Mouse (Mus musculus) ES-E14 (cell line): ENCODE data around the gene Itga3. TPM values are rescaled to one million over a fixed set of nuclear protein-coding genes. Genes with fewer than 3 reads are reported as not detected.

Experiments used
- DNase-seq: peaks from one replicate; pipeline ENCODE4 v3.0.0-alpha.2; 2013; ENCODE audit warnings: low read depth, low spot score
- H3K27ac ChIP-seq: 2 replicates; pipeline ENCODE4 v1.5.1; 2012; ENCODE audit warnings: low read depth, mild to moderate bottlenecking, low read length, moderate library complexity, mixed read lengths; ENCODE audit not compliant: poor library complexity, insufficient read depth, severe bottlenecking
- H3K36me3 ChIP-seq: 2 replicates; pipeline ENCODE4 v1.6.1; 2012; ENCODE audit warnings: mild to moderate bottlenecking, low read length, moderate library complexity, mixed read lengths; ENCODE audit not compliant: control insufficient read depth, poor library complexity, insufficient read depth, severe bottlenecking
- H3K4me1 ChIP-seq, 2 experiments: fragments of 150-350 bp in 1 of 2; sonication (generic) in 1 of 2; 2 replicates each; pipeline ENCODE4 v1.6.1; 2012; ENCODE audit warnings: low read length in 2 of 2, mild to moderate bottlenecking in 1 of 2, mixed read lengths in 1 of 2; ENCODE audit not compliant: control insufficient read depth in 2 of 2, insufficient read depth in 2 of 2, poor library complexity in 1 of 2
- H3K4me3 ChIP-seq, 2 experiments: fragments of 150-350 bp in 1 of 2; sonication (generic) in 1 of 2; 2 replicates each; pipeline ENCODE4 v1.5.1; 2012; ENCODE audit warnings: low read length in 2 of 2, low read depth in 1 of 2, mild to moderate bottlenecking in 1 of 2, mixed read lengths in 1 of 2; ENCODE audit not compliant: insufficient read depth in 1 of 2, poor library complexity in 1 of 2, severe bottlenecking in 1 of 2
- H3K9ac ChIP-seq: 2 replicates; pipeline ENCODE4 v1.6.1; 2012; ENCODE audit warnings: low read depth, mild to moderate bottlenecking, low read length, mixed read lengths; ENCODE audit not compliant: poor library complexity, insufficient read depth, severe bottlenecking
- H3K9me3 ChIP-seq: fragments of 150-350 bp; sonication (generic); 2 replicates; pipeline ENCODE4 v1.6.1; 2012; ENCODE audit warnings: low read depth, mild to moderate bottlenecking, low read length; ENCODE audit not compliant: control insufficient read depth, insufficient read depth
- CHD2 ChIP-seq: IDR thresholded peaks from 2 replicates; pipeline ENCODE4 v1.6.1; 2014; ENCODE audit warnings: mild to moderate bottlenecking, low read depth, low read length, inconsistent platforms
- HCFC1 ChIP-seq: IDR thresholded peaks from 2 replicates; pipeline ENCODE4 v1.6.1; 2012; ENCODE audit warnings: low read length, inconsistent platforms, borderline replicate concordance; ENCODE audit not compliant: insufficient read depth
- MAFK ChIP-seq: IDR thresholded peaks from 2 replicates; pipeline ENCODE4 v1.6.1; 2014; ENCODE audit warnings: mild to moderate bottlenecking, low read depth, low read length, inconsistent platforms; ENCODE audit not compliant: insufficient read depth
- ZC3H11A ChIP-seq: IDR thresholded peaks from 2 replicates; pipeline ENCODE4 v1.6.1; 2012; ENCODE audit warnings: low read depth, mild to moderate bottlenecking, inconsistent platforms, low read length, borderline replicate concordance
- ZNF384 ChIP-seq: IDR thresholded peaks from 2 replicates; pipeline ENCODE4 v1.6.1; 2012; ENCODE audit warnings: low read depth, low read length, inconsistent platforms
- in situ Hi-C, 2 experiments: fragments of 600-800 bp; cut with MboI; formaldehyde crosslinking; loops; one replicate each; pipeline ENCODE4 v1.15.1; 2025; ENCODE audit warnings: low sequenced_read_pairs in 2 of 2, inconsistent platforms in 1 of 2; ENCODE audit not compliant: unreplicated experiment in 2 of 2
- total RNA-seq: library from RNA; depleted of rRNA; stranded (reverse); fragments of 300-350 nt; gene quantifications from 2 replicates; pipeline ENCODE4 v1.2.3, GENCODE M21; 2012

Itga3 gene
- total RNA-seq, 1 experiment, result 189 TPM

GRCm38 (mm10) chr11:95072136-95072535, 4.5 kb downstream of the Itga3 start:
- Histone ChIP-seq H3K27ac (no peak overlapping the region), H3K9ac (peak overlapping the region; percentile 38; the same call in 1 of the 2 replicates), H3K9me3 (no peaks in the 10 kb centered on the region), H3K4me3 (peak overlapping the region in 1 of 2 experiments; percentile 13; a peak in 1 of 4 replicates), H3K4me1 (peaks cover 10 to 40% of the 10 kb centered on the region in 2 experiments), H3K36me3 (peaks cover 2% of the 10 kb centered on the region; the same call in 1 of the 2 replicates)
- DNase-seq, result no peak
- in situ Hi-C loops, result no loop called here
- TF ChIP-seq HCFC1, result no peak
- no peak for TF ChIP-seq ZNF384
- TF ChIP-seq ZC3H11A, result no peak
- TF ChIP-seq CHD2, result no peak
- TF ChIP-seq MAFK, result no peak

- peaks cover 10 to 40% of the 10 kb centered on the region in 2 experiments for H3K4me1 ChIP-seq
- peak overlapping the region; percentile 33; the same call in 1 of the 2 replicates for H3K27ac ChIP-seq
- no peak overlapping the region for H3K4me3 ChIP-seq
- H3K9me3 ChIP-seq, result no peaks in the 10 kb centered on the region
- no peak for TF ChIP-seq CHD2
- no peak overlapping the region; the same call in 1 of the 2 replicates for H3K9ac ChIP-seq
- no peak for DNase-seq
- in situ Hi-C loops, result no loop called here
- H3K36me3 ChIP-seq, result peaks cover 2% of the 10 kb centered on the region; the same call in 1 of the 2 replicates
Observed at GRCm38 (mm10) chr11:95071266-95071665, 5.3 kb downstream of the Itga3 start.

GRCm38 (mm10) chr11:95070140-95071107, 6.2 kb downstream of the Itga3 start:
- Histone ChIP-seq H3K4me3 (no peak overlapping the region), H3K9ac (no peak overlapping the region), H3K36me3 (peaks cover 7% of the 10 kb centered on the region), H3K4me1 (peaks cover 10 to 39% of the 10 kb centered on the region in 2 experiments), H3K27ac (peak overlapping the region; percentile 33; the same call in 1 of the 2 replicates), H3K9me3 (no peaks in the 10 kb centered on the region)
- TF ChIP-seq HCFC1 (no peak), ZNF384 (no peak), CHD2 (no peak), MAFK (no peak), ZC3H11A (no peak)
- no peak for DNase-seq
- in situ Hi-C loops, result no loop called here

GRCm38 (mm10) chr11:95069226-95069957, 7.2 kb downstream of the Itga3 start:
- Histone ChIP-seq H3K4me3 (no peak overlapping the region), H3K4me1 (peaks cover 8 to 29% of the 10 kb centered on the region in 2 experiments), H3K36me3 (peaks cover 9% of the 10 kb centered on the region), H3K9me3 (no peaks in the 10 kb centered on the region), H3K27ac (no peak overlapping the region), H3K9ac (no peak overlapping the region)
- in situ Hi-C loops, result no loop called here
- no peak for DNase-seq
- TF ChIP-seq HCFC1 (no peak), ZC3H11A (no peak), ZNF384 (no peak), CHD2 (no peak), MAFK (no peak)
